Mouse (Mus musculus): ENCODE data around the gene Hivep2.

The Hivep2 gene

GRCm38 (mm10) chr10:14047661-14048060, 81.8 kb downstream of the Hivep2 start:
- no peak for DNase-seq (ENCODE audit: low read depth, low spot score)

- no peak for DNase-seq (ENCODE audit: low read depth, low spot score)
Observed at GRCm38 (mm10) chr10:14048322-14048915, 82.5 kb downstream of the Hivep2 start.

GRCm38 (mm10) chr10:14048916-14049445, 83.1 kb downstream of the Hivep2 start:
- DNase-seq (ENCODE audit: low read depth, low spot score): no peak

- DNase-seq (ENCODE audit: low read depth, low spot score): no peak
Observed at GRCm38 (mm10) chr10:14049686-14050085, 83.8 kb downstream of the Hivep2 start.

GRCm38 (mm10) chr10:14050586-14050985, 84.7 kb downstream of the Hivep2 start:
- DNase-seq (ENCODE audit: low read depth, low spot score): no peak

GRCm38 (mm10) chr10:14052109-14052689, 86.3 kb downstream of the Hivep2 start:
- DNase-seq (ENCODE audit: low read depth, low spot score): no peak

GRCm38 (mm10) chr10:14054860-14055259, 89.0 kb downstream of the Hivep2 start:
- DNase-seq (ENCODE audit: low read depth, low spot score): no peak

- peak; percentile 37 for DNase-seq (ENCODE audit: low read depth, low spot score)
Observed at GRCm38 (mm10) chr10:14055533-14055981, 89.7 kb downstream of the Hivep2 start.

GRCm38 (mm10) chr10:14056057-14056456, 90.2 kb downstream of the Hivep2 start:
- no peak for DNase-seq (ENCODE audit: low read depth, low spot score)

- DNase-seq (ENCODE audit: low read depth, low spot score): peak; percentile 27
Observed at GRCm38 (mm10) chr10:14056584-14057451, 90.9 kb downstream of the Hivep2 start.

GRCm38 (mm10) chr10:14057841-14058605, 92.1 kb downstream of the Hivep2 start:
- peak; percentile 65 for DNase-seq (ENCODE audit: low read depth, low spot score)

- no peak for DNase-seq (ENCODE audit: low read depth, low spot score)
Observed at GRCm38 (mm10) chr10:14058742-14059141, 92.9 kb downstream of the Hivep2 start.

GRCm38 (mm10) chr10:14059581-14059980, 93.7 kb downstream of the Hivep2 start:
- DNase-seq (ENCODE audit: low read depth, low spot score): no peak

- no peak for DNase-seq (ENCODE audit: low read depth, low spot score)
Observed at GRCm38 (mm10) chr10:14060302-14060701, 94.4 kb downstream of the Hivep2 start.

GRCm38 (mm10) chr10:14063226-14063625, 97.4 kb downstream of the Hivep2 start:
- DNase-seq (ENCODE audit: low read depth, low spot score): no peak

GRCm38 (mm10) chr10:14064759-14065395, 99.0 kb downstream of the Hivep2 start:
- no peak for DNase-seq (ENCODE audit: low read depth, low spot score)

- no peak for DNase-seq (ENCODE audit: low read depth, low spot score)
Observed at GRCm38 (mm10) chr10:14067802-14068201, 101.9 kb downstream of the Hivep2 start.

GRCm38 (mm10) chr10:14070498-14071079, 104.7 kb downstream of the Hivep2 start:
- DNase-seq (ENCODE audit: low read depth, low spot score): no peak

GRCm38 (mm10) chr10:14072504-14072903, 106.6 kb downstream of the Hivep2 start:
- no peak for DNase-seq (ENCODE audit: low read depth, low spot score)

- DNase-seq (ENCODE audit: low read depth, low spot score): no peak
Observed at GRCm38 (mm10) chr10:14075767-14076166, 109.9 kb downstream of the Hivep2 start.

GRCm38 (mm10) chr10:14076880-14077279, 111.0 kb downstream of the Hivep2 start:
- DNase-seq (ENCODE audit: low read depth, low spot score): no peak

Data from A20 (cell line).